Mouse (Mus musculus) B cell, adult 2 months (primary cell): ENCODE measurements around the gene Sohlh2.

Experiments used
- DNase-seq, 2 experiments: peaks; one replicate each; pipeline ENCODE4 v3.0.0; 2022

Sohlh2 gene

GRCm38 (mm10) chr3:55212254-55212653, 30.4 kb downstream of the Sohlh2 start:
- DNase-seq = no peak

GRCm38 (mm10) chr3:55213785-55214184, 32.0 kb downstream of the Sohlh2 start:
- no peak for DNase-seq

- DNase-seq = no peak
These were observed 32.6 kb downstream of the Sohlh2 start for GRCm38 (mm10) chr3:55214413-55214812.

GRCm38 (mm10) chr3:55222502-55222901, 40.7 kb downstream of the Sohlh2 start:
- DNase-seq = no peak

GRCm38 (mm10) chr3:55223862-55224261, 42.0 kb downstream of the Sohlh2 start:
- no peak for DNase-seq

- no peak for DNase-seq
These were observed 44.8 kb downstream of the Sohlh2 start for GRCm38 (mm10) chr3:55226501-55227213.

- DNase-seq = no peak
These were observed 45.4 kb downstream of the Sohlh2 start for GRCm38 (mm10) chr3:55227214-55227581.

- no peak for DNase-seq
These were observed 60.0 kb downstream of the Sohlh2 start, which contains the start of gene Dclk1 for GRCm38 (mm10) chr3:55241730-55242421. Gene Dclk1 (plus strand): TSS chr3:55242364.

GRCm38 (mm10) chr3:55242422-55243055, 60.7 kb downstream of the Sohlh2 start:
- DNase-seq = no peak

GRCm38 (mm10) chr3:55243056-55243471, 61.2 kb downstream of the Sohlh2 start:
- DNase-seq = no peak

- DNase-seq = no peak
These were observed 62.3 kb downstream of the Sohlh2 start for GRCm38 (mm10) chr3:55244087-55244486.

- DNase-seq = no peak
These were observed 64.9 kb downstream of the Sohlh2 start for GRCm38 (mm10) chr3:55246618-55247272.

- DNase-seq = no peak
These were observed 66.2 kb downstream of the Sohlh2 start for GRCm38 (mm10) chr3:55248048-55248447.

- DNase-seq = no peak
These were observed 66.7 kb downstream of the Sohlh2 start for GRCm38 (mm10) chr3:55248508-55248907.

- no peak for DNase-seq
These were observed 68.8 kb downstream of the Sohlh2 start for GRCm38 (mm10) chr3:55250631-55251030.
